Mouse (Mus musculus) G1E (cell line): ENCODE measurements around the gene Elane.

Experiments used
- CTCF ChIP-seq: IDR thresholded peaks from 2 replicates; pipeline ENCODE4 v1.5.1; 2012; ENCODE audit warnings: low read depth, low read length, inconsistent platforms, mixed read lengths
- GATA1 ChIP-seq: IDR thresholded peaks from 2 replicates; pipeline ENCODE4 v1.6.1; 2012; ENCODE audit warnings: borderline replicate concordance, low read length, inconsistent platforms, mixed read lengths
- TAL1 ChIP-seq: conservative IDR thresholded peaks from 2 replicates; pipeline ENCODE4 v1.6.1; 2012; ENCODE audit warnings: low read depth, low read length, inconsistent platforms, mixed read lengths

GRCm38 (mm10) chr10:79851653-79852052 lies 34.4 kb upstream of the Elane start:
- TF ChIP-seq TAL1, result no peak
- no peak for TF ChIP-seq GATA1
- no peak for TF ChIP-seq CTCF
